8 mouse cellular contexts compared by ENCODE assay signal in the genomic region with DNA sequence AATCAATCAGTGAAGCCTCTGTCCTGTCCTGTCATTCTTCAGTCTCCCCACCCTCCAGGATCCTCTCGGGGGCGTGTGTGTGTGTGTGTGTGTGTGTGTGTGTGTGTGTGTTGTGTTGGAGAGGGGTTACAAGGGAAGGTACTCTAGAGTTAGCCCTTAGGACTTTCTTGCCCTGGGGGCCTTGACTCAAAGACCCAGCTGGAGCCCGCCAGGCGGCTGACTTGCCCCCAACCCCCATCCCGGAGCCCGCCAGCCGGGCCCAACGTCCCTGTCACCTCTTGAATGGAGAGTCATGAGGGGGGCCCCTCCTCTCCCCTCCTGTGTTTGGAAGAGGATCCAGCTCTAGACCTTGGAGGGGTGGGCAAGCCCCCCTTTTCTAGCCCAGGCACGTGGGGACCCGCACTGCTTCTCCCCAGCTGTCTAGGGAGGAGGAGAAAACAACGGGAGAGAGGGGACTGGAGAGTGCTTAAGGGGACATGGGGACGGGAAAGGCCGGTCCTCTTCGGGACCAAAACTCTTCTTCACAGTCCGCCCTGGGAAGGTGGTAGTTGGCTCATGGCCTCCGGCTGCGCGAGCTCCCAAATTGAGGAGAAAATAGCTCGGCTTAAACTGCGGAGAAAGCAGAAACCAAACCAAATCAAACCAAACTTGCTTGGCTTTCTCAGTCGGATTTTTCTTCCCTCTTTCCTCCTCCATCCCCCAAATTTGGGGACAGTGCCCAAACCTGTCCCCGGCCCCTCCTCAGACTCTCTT. TPM values are rescaled to one million over a fixed set of nuclear protein-coding genes. Genes with fewer than 3 reads are reported as not detected.
DNase-seq lines count a peak whose midpoint lies in the region; ATAC-seq and TF ChIP-seq lines count a peak whose summit lies in the region.

No protein-coding gene starts in this region.

- no peak for TF ChIP-seq CTCF in E14TG2a.4 (conservative IDR thresholded peaks at IDR 0.05; ENCODE audit: low read length)
- no peak for TF ChIP-seq CTCF in embryonic fibroblast, embryonic 13.5 days (IDR thresholded peaks at IDR 0.05; ENCODE audit: borderline replicate concordance, insufficient read depth, low read length)
- TF ChIP-seq CTCF in liver, postnatal 0 days (IDR thresholded peaks at IDR 0.05; ENCODE audit: low read depth), result no peak

- H3K9ac ChIP-seq in liver, postnatal 0 days (replicated peaks), result no peak overlapping the region; the same call in 1 of the 2 replicates

- no peaks in the 10 kb centered on the region for H3K9me3 ChIP-seq in E14TG2a.4 (ENCODE audit: low read length)
- H3K9me3 ChIP-seq in liver, postnatal 0 days (ENCODE audit: low read length), result no peaks in the 10 kb centered on the region

- H3K27ac ChIP-seq in embryonic fibroblast, embryonic 13.5 days (ENCODE audit: insufficient read depth, low read length), result no peak overlapping the region
- H3K27ac ChIP-seq in liver, postnatal 0 days (ENCODE audit: low read depth), result no peak overlapping the region

- peak overlapping the region; percentile 53 for H3K4me2 ChIP-seq in liver, postnatal 0 days (ENCODE audit: low read depth, low read length)

- peak; percentile 51 for DNase-seq in embryo, embryonic 10 days (ENCODE audit: low spot score)
- no peak for DNase-seq in embryo, embryonic 9.5 days (ENCODE audit: extremely low spot score)
- DNase-seq in liver, postnatal 0 days, result no peak
- DNase-seq in right cerebral cortex, postnatal 25 days, result no peak
- DNase-seq in spleen, postnatal 14 days (ENCODE audit: low spot score in 2 of 2), result no peak
- no peak for DNase-seq in testis, postnatal 14 days (ENCODE audit: low spot score)

- 4% methylated on average over 22 of the region's 22 CpGs for WGBS in liver, postnatal 0 days (ENCODE audit: insufficient replicate concordance)

- TF ChIP-seq POLR2A in embryonic fibroblast, embryonic 13.5 days (IDR thresholded peaks at IDR 0.05; ENCODE audit: low read depth, low read length), result no peak

- H3K27me3 ChIP-seq in E14TG2a.4 (ENCODE audit: insufficient read depth, low read length), result peaks cover 74% of the 10 kb centered on the region
- peaks cover 95% of the 10 kb centered on the region for H3K27me3 ChIP-seq in liver, postnatal 0 days (ENCODE audit: insufficient read depth, low read length)

- peaks cover 22% of the 10 kb centered on the region for H3K36me3 ChIP-seq in E14TG2a.4 (ENCODE audit: insufficient read depth, low read length)
- no peaks in the 10 kb centered on the region for H3K36me3 ChIP-seq in liver, postnatal 0 days (replicated peaks; ENCODE audit: insufficient read depth, low read length)

- H3K4me3 ChIP-seq in E14TG2a.4 (replicated peaks; ENCODE audit: low read length), result peak overlapping the region; percentile 62
- peak overlapping the region; percentile 43 for H3K4me3 ChIP-seq in embryonic fibroblast, embryonic 13.5 days (ENCODE audit: insufficient read depth, low read length)
- peak overlapping the region; percentile 30 for H3K4me3 ChIP-seq in liver, postnatal 0 days (ENCODE audit: low read depth, low read length)

- H3K4me1 ChIP-seq in E14TG2a.4 (replicated peaks; ENCODE audit: low read depth, low read length), result peaks cover 96% of the 10 kb centered on the region
- H3K4me1 ChIP-seq in embryonic fibroblast, embryonic 13.5 days (ENCODE audit: control insufficient read depth, insufficient read depth, low read length), result no peaks in the 10 kb centered on the region; the same call in none of the 2 replicates
- H3K4me1 ChIP-seq in liver, postnatal 0 days (ENCODE audit: insufficient read depth), result 0 out of 2 replicates have a peak, but pooled peaks cover 3% of the 10 kb centered on the region

- peak; percentile 35; the same call in 1 of the 2 replicates for ATAC-seq in liver, postnatal 0 days

- TF ChIP-seq EP300 in liver, postnatal 0 days (IDR thresholded peaks at IDR 0.05; ENCODE audit: low read depth), result no peak

RNA-seq across cellular contexts. Expression of gene Tbx3, which starts 15.2 kb away (rescaled TPM):
- polyA plus RNA-seq in embryonic fibroblast, embryonic 13.5 days (2011; ENCODE audit: insufficient read length, low read depth, missing spikeins), result 16.8 and 20.9 TPM in 2 replicates
- 2.8 and 4.2 TPM in 2 replicates for polyA plus RNA-seq in liver, postnatal 0 days (2015; fragmentation: Nextera tagmentation; extraction: Ambion mirVana)
